ENCODE assay signal across 19 mouse cellular contexts in the genomic region with DNA sequence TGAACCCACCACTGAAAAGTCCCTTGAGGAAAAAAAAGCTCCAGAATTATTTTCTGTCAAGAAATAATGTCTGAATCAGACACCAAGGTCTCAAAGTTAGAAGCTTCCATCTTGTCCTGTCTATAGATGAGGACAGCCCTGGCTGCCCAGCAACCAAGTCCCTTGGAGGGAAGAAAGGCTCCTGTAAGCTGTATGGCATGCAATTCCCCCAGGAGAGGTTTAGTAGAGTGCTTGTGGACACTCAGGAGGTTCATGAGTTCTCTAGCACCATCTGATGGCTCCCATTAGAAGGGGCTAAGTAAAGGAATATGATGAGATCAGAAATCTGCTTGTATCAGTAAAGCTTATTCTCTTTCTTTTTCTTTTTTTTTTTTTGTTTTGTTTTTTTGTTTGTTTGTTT. TPM values are rescaled to one million over a fixed set of nuclear protein-coding genes. Genes with fewer than 3 reads are reported as not detected.
"Had no signal": no experiment of that assay in that cellular context is flagged by ENCODE, and none has a peak within 500 bp of the region (broad histone marks: within the 10 kb centered on the region; RNA-seq: fewer than 3 reads in every experiment).

No protein-coding gene starts in this region.

- H3K9ac ChIP-seq: liver, embryonic 14.5 days; lung, embryonic 14.5 days; midbrain, embryonic 12.5 days; neural tube, embryonic 13.5 days; neural tube, embryonic 15.5 days had no signal

- H3K4me1 ChIP-seq: midbrain, embryonic 12.5 days; neural tube, embryonic 13.5 days; neural tube, embryonic 15.5 days had no signal

- H3K36me3 ChIP-seq: midbrain, embryonic 10.5 days; midbrain, embryonic 12.5 days; neural tube, embryonic 13.5 days; neural tube, embryonic 15.5 days had no signal

- ATAC-seq: midbrain, embryonic 16.5 days had no signal

- DNase-seq: lung, adult 18-20 months; lung, embryonic 14.5 days; lung, postnatal 10 days; lung, postnatal 4 days; midbrain, embryonic 14.5 days; retina, postnatal 1 day; right cerebral cortex, adult 18-20 months; right cerebral cortex, postnatal 25 days; right cerebral cortex, postnatal 4 days; spleen, adult 18-20 months; thymus, postnatal 25 days had no signal

- H3K27me3 ChIP-seq: neural tube, embryonic 13.5 days; neural tube, embryonic 15.5 days had no signal

- H3K9me3 ChIP-seq: midbrain, embryonic 10.5 days; midbrain, embryonic 12.5 days; neural tube, embryonic 13.5 days; neural tube, embryonic 15.5 days had no signal

- H3K27ac ChIP-seq: liver, embryonic 14.5 days; midbrain, embryonic 10.5 days; midbrain, embryonic 12.5 days; neural tube, embryonic 13.5 days; neural tube, embryonic 15.5 days had no signal

- H3K4me3 ChIP-seq: midbrain, embryonic 10.5 days; midbrain, embryonic 12.5 days; myocyte; neural tube, embryonic 13.5 days; neural tube, embryonic 15.5 days had no signal

- H3K4me2 ChIP-seq: lung, embryonic 14.5 days; midbrain, embryonic 12.5 days; neural tube, embryonic 13.5 days; neural tube, embryonic 15.5 days had no signal

RNA-seq across cellular contexts. Expression of gene Ankrd22, which starts 3.3 kb away (rescaled TPM):
- polyA plus RNA-seq: lung, embryonic 14.5 days; midbrain, embryonic 12.5 days; midbrain, embryonic 14.5 days; midbrain, embryonic 16.5 days; neural tube, embryonic 13.5 days; neural tube, embryonic 15.5 days; small intestine, adult 2 months had no signal
